Mouse (Mus musculus) lung, postnatal 25 days (tissue): ENCODE results near the gene Gjb4.
A peak's percentile ranks its signal among the peaks of the same experiment; 100 is the strongest.

Experiments
- DNase-seq: peaks from one replicate; pipeline ENCODE4 v3.0.0; 2022; ENCODE audit warnings: low spot score

The Gjb4 gene

GRCm38 (mm10) chr4:127349560-127350300 lies 4.2 kb downstream of the Gjb4 start:
- no peak for DNase-seq

- no peak for DNase-seq
These were observed 8.9 kb downstream of the Gjb4 start for GRCm38 (mm10) chr4:127345000-127345399.

GRCm38 (mm10) chr4:127341372-127341771 lies 12.5 kb downstream of the Gjb4 start:
- DNase-seq: no peak

- DNase-seq: no peak
These were observed 16.2 kb downstream of the Gjb4 start for GRCm38 (mm10) chr4:127337668-127338067.

- no peak for DNase-seq
These were observed 18.9 kb downstream of the Gjb4 start for GRCm38 (mm10) chr4:127334870-127335504.

- no peak for DNase-seq
These were observed 22.7 kb downstream of the Gjb4 start for GRCm38 (mm10) chr4:127331171-127331570.

GRCm38 (mm10) chr4:127330181-127331100 lies 23.4 kb downstream of the Gjb4 start, which contains the start of gene Gjb3:
Gene Gjb3, minus strand, starts transcription at chr4:127330844.
- no peak for DNase-seq

GRCm38 (mm10) chr4:127329751-127330150 lies 24.1 kb downstream of the Gjb4 start:
- DNase-seq: no peak

GRCm38 (mm10) chr4:127329046-127329445 lies 24.8 kb downstream of the Gjb4 start:
- DNase-seq: no peak

- no peak for DNase-seq
These were observed 25.5 kb downstream of the Gjb4 start for GRCm38 (mm10) chr4:127328378-127328777.

- no peak for DNase-seq
These were observed 26.1 kb downstream of the Gjb4 start for GRCm38 (mm10) chr4:127327749-127328148.

- no peak for DNase-seq
These were observed 26.6 kb downstream of the Gjb4 start for GRCm38 (mm10) chr4:127327258-127327657.

- no peak for DNase-seq
These were observed 28.6 kb downstream of the Gjb4 start for GRCm38 (mm10) chr4:127325276-127325675.

- peak; percentile 76 for DNase-seq
These were observed 29.1 kb downstream of the Gjb4 start for GRCm38 (mm10) chr4:127324759-127325158.

- no peak for DNase-seq
These were observed 29.6 kb downstream of the Gjb4 start for GRCm38 (mm10) chr4:127324296-127324695.

- DNase-seq: no peak
These were observed 30.2 kb downstream of the Gjb4 start for GRCm38 (mm10) chr4:127323651-127324050.

GRCm38 (mm10) chr4:127319613-127320012 lies 34.3 kb downstream of the Gjb4 start:
- peak; percentile 78 for DNase-seq

GRCm38 (mm10) chr4:127317143-127317542 lies 36.7 kb downstream of the Gjb4 start:
- DNase-seq: peak; percentile 44

- no peak for DNase-seq
These were observed 38.1 kb downstream of the Gjb4 start for GRCm38 (mm10) chr4:127315753-127316152.

GRCm38 (mm10) chr4:127314585-127314984 lies 39.3 kb downstream of the Gjb4 start:
- DNase-seq: no peak

- DNase-seq: peak; percentile 87
These were observed 40.0 kb downstream of the Gjb4 start, which contains the start of gene Gja4 for GRCm38 (mm10) chr4:127313861-127314260. Gene Gja4, minus strand, starts transcription at chr4:127314039.

GRCm38 (mm10) chr4:127312349-127312748 lies 41.5 kb downstream of the Gjb4 start:
- DNase-seq: no peak
